Mouse (Mus musculus) brain, embryonic 18.5 days (tissue): ENCODE data around the gene Magea8.
"Not testable (repeated sequence)": the region's sequence is repeated elsewhere in the genome, so short reads cannot be mapped to it uniquely, and the experiment has no call there.

Experiments
- DNase-seq: peaks from one replicate; pipeline ENCODE4 v3.0.0-alpha.2; 2012; ENCODE audit warnings: low read depth, low spot score

Gene Magea8

GRCm38 (mm10) chrX:154995750-154996149 lies at the start of gene Magea8:
Magea8 (minus strand) TSS chrX:154995850.
- DNase-seq, result not testable (repeated sequence)

DNA sequence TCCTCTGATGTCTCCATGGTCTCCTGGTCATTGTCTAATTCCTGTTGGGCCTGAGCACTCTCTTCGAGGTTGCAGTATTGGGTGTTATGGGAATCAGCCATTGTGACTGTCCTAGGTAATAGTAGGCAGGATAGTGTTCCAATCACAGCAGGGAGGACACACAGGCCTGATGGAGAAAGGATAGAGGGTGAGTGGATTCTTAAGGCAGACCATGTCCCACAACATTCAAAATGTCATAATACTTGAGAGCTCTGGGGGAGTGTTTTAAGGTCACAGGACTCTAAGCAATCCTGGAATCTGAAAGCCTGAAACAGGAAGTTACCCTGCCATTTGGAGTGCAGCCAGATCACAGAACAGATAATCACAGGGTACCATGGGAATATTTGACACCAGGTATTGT lies 46.2 kb downstream of the Magea8 start, which contains the start of gene Magea3:
TSS of gene Magea3 (minus strand) at position 101 of the 400 bp plus-strand sequence.
- DNase-seq, result not testable (repeated sequence)

DNA sequence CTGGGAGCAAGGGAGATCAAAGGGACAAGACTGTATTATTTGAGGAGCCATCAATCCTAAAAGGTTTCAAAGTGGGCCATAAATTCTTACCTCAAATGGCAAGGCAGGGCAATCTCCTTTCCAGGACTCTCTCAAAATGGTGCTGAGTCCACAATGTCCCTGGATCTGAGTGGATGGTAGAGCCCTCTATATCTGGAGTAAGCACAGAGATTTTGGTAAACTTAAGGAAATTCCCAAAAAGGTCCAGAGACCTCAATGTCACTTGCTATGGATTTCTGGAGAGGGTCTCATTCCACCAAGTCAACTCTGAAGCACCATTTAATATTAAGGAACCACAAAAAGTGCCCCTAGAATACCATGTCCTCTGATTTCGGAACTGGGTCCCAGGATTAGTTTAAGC lies 59.8 kb downstream of the Magea8 start, which contains the start of gene Magea6:
TSS of gene Magea6 (minus strand) at position 101 of the 400 bp plus-strand sequence.
- not testable (repeated sequence) for DNase-seq
